30 mouse cellular contexts compared by ENCODE assay signal in the genomic region with DNA sequence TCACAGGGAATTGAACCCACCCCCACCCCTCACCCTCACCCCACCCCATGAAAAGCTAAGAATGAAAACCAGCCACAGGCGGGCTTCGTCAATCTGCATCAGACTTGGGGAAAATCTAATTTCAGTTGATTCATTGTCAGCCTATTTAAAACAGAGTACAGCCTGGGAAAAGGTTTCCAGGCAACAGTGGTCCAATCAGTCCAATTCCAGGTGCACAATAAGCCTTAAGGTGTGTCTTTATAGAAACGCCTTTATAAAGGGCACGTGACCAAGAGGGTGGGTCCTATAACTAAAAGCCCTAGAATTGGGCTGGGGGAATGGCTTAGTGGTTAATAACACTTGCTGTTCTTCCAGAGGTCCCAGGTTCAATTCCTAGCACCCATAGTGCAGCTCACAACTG. TPM values are rescaled to one million over a fixed set of nuclear protein-coding genes. Genes with fewer than 3 reads are reported as not detected.
DNase-seq lines count a peak whose midpoint lies in the region; ATAC-seq and TF ChIP-seq lines count a peak whose summit lies in the region.
"Had no signal": no experiment of that assay in that cellular context is flagged by ENCODE, and none has a peak within 500 bp of the region (broad histone marks: within the 10 kb centered on the region; RNA-seq: fewer than 3 reads in every experiment).

No protein-coding gene starts in this region.

- no peak for TF ChIP-seq CTCF in forebrain, postnatal 0 days (IDR thresholded peaks at IDR 0.05; ENCODE audit: low read depth)

- WGBS in forebrain, postnatal 0 days, result 38% methylated on average over 4 of the region's 4 CpGs
- WGBS in forebrain, embryonic 14.5 days, result 43% methylated on average over 4 of the region's 4 CpGs
- WGBS in intestine, embryonic 15.5 days, result 58% methylated on average over 4 of the region's 4 CpGs

- no peak; the same call in 1 of the 2 replicates for ATAC-seq in forebrain, postnatal 0 days
- ATAC-seq in forebrain, embryonic 14.5 days, result no peak
- no peak for ATAC-seq in intestine, embryonic 15.5 days
- ATAC-seq: forebrain, embryonic 15.5 days; hindbrain, embryonic 16.5 days; intestine, embryonic 16.5 days had no signal

- no peak overlapping the region for H3K4me2 ChIP-seq in forebrain, postnatal 0 days (ENCODE audit: low read depth)
- no peak overlapping the region for H3K4me2 ChIP-seq in forebrain, embryonic 14.5 days (ENCODE audit: low read length)
- H3K4me2 ChIP-seq in intestine, embryonic 15.5 days (replicated peaks), result no peak overlapping the region
- H3K4me2 ChIP-seq: embryonic facial prominence, embryonic 12.5 days; embryonic facial prominence, embryonic 15.5 days; forebrain, embryonic 15.5 days; heart, embryonic 11.5 days; hindbrain, embryonic 12.5 days had no signal

- no peak overlapping the region for H3K27ac ChIP-seq in forebrain, postnatal 0 days (ENCODE audit: low read depth, low read length)
- H3K27ac ChIP-seq in forebrain, embryonic 14.5 days (ENCODE audit: low read depth, low read length), result no peak overlapping the region
- no peak overlapping the region for H3K27ac ChIP-seq in intestine, embryonic 15.5 days
- H3K27ac ChIP-seq: embryonic facial prominence, embryonic 12.5 days; embryonic facial prominence, embryonic 15.5 days; forebrain, embryonic 15.5 days; hindbrain, embryonic 12.5 days had no signal

- H3K27me3 ChIP-seq in forebrain, postnatal 0 days (ENCODE audit: insufficient read depth, low read length), result no peaks in the 10 kb centered on the region
- no peaks in the 10 kb centered on the region for H3K27me3 ChIP-seq in forebrain, embryonic 14.5 days (replicated peaks; ENCODE audit: control insufficient read depth, insufficient read depth, low read length)
- no peaks in the 10 kb centered on the region for H3K27me3 ChIP-seq in intestine, embryonic 15.5 days (replicated peaks)
- H3K27me3 ChIP-seq: embryonic facial prominence, embryonic 12.5 days; forebrain, embryonic 15.5 days had no signal

- no peak overlapping the region for H3K9ac ChIP-seq in forebrain, postnatal 0 days
- H3K9ac ChIP-seq in forebrain, embryonic 14.5 days (ENCODE audit: low read length), result no peak overlapping the region
- H3K9ac ChIP-seq in intestine, embryonic 15.5 days, result no peak overlapping the region
- H3K9ac ChIP-seq: embryonic facial prominence, embryonic 12.5 days; embryonic facial prominence, embryonic 15.5 days; forebrain, embryonic 15.5 days; hindbrain, embryonic 12.5 days had no signal

- DNase-seq in forebrain, postnatal 0 days, result peak; percentile 13
- DNase-seq in forebrain, embryonic 14.5 days (ENCODE audit: low spot score), result no peak
- DNase-seq in ES-CJ7 (ENCODE audit: low read depth, low spot score) (peak; percentile 76), ZHBTc4 (ENCODE audit: low read depth, low spot score) (peak; percentile 57)
- DNase-seq in gastrocnemius, postnatal 14 days, result no peak
- DNase-seq: adrenal gland, postnatal 10 days; adrenal gland, postnatal 36 days; cerebellum, adult 18-20 months; cerebellum, adult 9-10 months; cerebellum, postnatal 14 days; gastrocnemius, postnatal 10 days; heart, adult 11 months had no signal

- intact Hi-C loops in gastrocnemius, postnatal 14 days (cut with DNase I; ENCODE audit: low total_unique reads), result no loop called here

- H3K36me3 ChIP-seq in forebrain, postnatal 0 days (ENCODE audit: insufficient read depth), result no peaks in the 10 kb centered on the region
- no peaks in the 10 kb centered on the region for H3K36me3 ChIP-seq in forebrain, embryonic 14.5 days (ENCODE audit: control insufficient read depth, insufficient read depth, low read length)
- no peaks in the 10 kb centered on the region for H3K36me3 ChIP-seq in intestine, embryonic 15.5 days
- H3K36me3 ChIP-seq: embryonic facial prominence, embryonic 12.5 days; embryonic facial prominence, embryonic 15.5 days; forebrain, embryonic 15.5 days; G1E; hindbrain, embryonic 12.5 days had no signal

- H3K4me1 ChIP-seq in forebrain, postnatal 0 days (ENCODE audit: insufficient read depth), result no peaks in the 10 kb centered on the region
- H3K4me1 ChIP-seq in forebrain, embryonic 14.5 days (ENCODE audit: control insufficient read depth, insufficient read depth, low read length), result no peaks in the 10 kb centered on the region
- peaks cover 5% of the 10 kb centered on the region; the same call in 1 of the 2 replicates for H3K4me1 ChIP-seq in intestine, embryonic 15.5 days (replicated peaks)
- H3K4me1 ChIP-seq: embryonic facial prominence, embryonic 15.5 days had no signal

- no peak overlapping the region for H3K4me3 ChIP-seq in forebrain, postnatal 0 days (ENCODE audit: low read depth, low read length)
- H3K4me3 ChIP-seq in forebrain, embryonic 14.5 days (ENCODE audit: low read depth, low read length), result no peak overlapping the region
- no peak overlapping the region for H3K4me3 ChIP-seq in intestine, embryonic 15.5 days (replicated peaks)
- H3K4me3 ChIP-seq: embryonic facial prominence, embryonic 12.5 days; embryonic facial prominence, embryonic 15.5 days; forebrain, embryonic 15.5 days; hindbrain, embryonic 12.5 days had no signal

- H3K9me3 ChIP-seq in forebrain, postnatal 0 days (ENCODE audit: low read length), result no peaks in the 10 kb centered on the region
- no peaks in the 10 kb centered on the region for H3K9me3 ChIP-seq in forebrain, embryonic 14.5 days (replicated peaks; ENCODE audit: control insufficient read depth, low read length)
- H3K9me3 ChIP-seq in intestine, embryonic 15.5 days, result no peaks in the 10 kb centered on the region
- H3K9me3 ChIP-seq: embryonic facial prominence, embryonic 12.5 days; embryonic facial prominence, embryonic 15.5 days; forebrain, embryonic 15.5 days; G1E; hindbrain, embryonic 12.5 days had no signal

RNA-seq across cellular contexts. Expression of gene Ccdc113, which starts 1.7 kb away (rescaled TPM):
- 3.4 and 3.7 TPM in 2 replicates for total RNA-seq in forebrain, postnatal 0 days (2014; rRNA removed)
- 3.3 and 5.3 TPM in 2 replicates for polyA plus RNA-seq in forebrain, postnatal 0 days (2015; fragmentation: Nextera tagmentation; extraction: Ambion mirVana)
- 1.9 and 2.2 TPM in 2 replicates for polyA plus RNA-seq in forebrain, embryonic 14.5 days (2014; fragmentation: Nextera tagmentation; extraction: Ambion mirVana)
- polyA plus RNA-seq in intestine, embryonic 15.5 days (2015; fragmentation: Nextera tagmentation; extraction: Ambion mirVana), result 0.18 and 0.21 TPM in 2 replicates
- total RNA-seq in gastrocnemius, postnatal 14 days (2021), result not detected
- total RNA-seq: G1E; gastrocnemius, adult 18-20 months; heart, adult 8-10 months; heart, postnatal 25 days; hematopoietic stem cell, adult 5-6 weeks had no signal
- polyA plus RNA-seq: forebrain, embryonic 11.5 days; G1E; intestine, embryonic 16.5 days had no signal

RNA-seq across cellular contexts. Expression of gene Csnk2a2, which starts 42.4 kb away (rescaled TPM):
- 26.7 TPM in 2 replicates for total RNA-seq in forebrain, postnatal 0 days (2014; rRNA removed)
- 7.7 and 9.9 TPM in 2 replicates for polyA plus RNA-seq in forebrain, postnatal 0 days (2015; fragmentation: Nextera tagmentation; extraction: Ambion mirVana)
- polyA plus RNA-seq in forebrain, embryonic 14.5 days (2014; fragmentation: Nextera tagmentation; extraction: Ambion mirVana), result 14.3 and 15.5 TPM in 2 replicates
- polyA plus RNA-seq in intestine, embryonic 15.5 days (2015; fragmentation: Nextera tagmentation; extraction: Ambion mirVana), result 10.5 and 11.5 TPM in 2 replicates
- total RNA-seq in gastrocnemius, postnatal 14 days (2021), result 10 to 100 TPM; 22.4 to 30.3 TPM

RNA-seq across cellular contexts. Expression of gene Prss54, which starts 43.9 kb away (rescaled TPM):
- 0.38 TPM in 1 of 2 replicates, not detected in the other for total RNA-seq in forebrain, postnatal 0 days (2014; rRNA removed)
- not detected in 2 replicates for polyA plus RNA-seq in forebrain, postnatal 0 days (2015; fragmentation: Nextera tagmentation; extraction: Ambion mirVana)
- polyA plus RNA-seq in forebrain, embryonic 14.5 days (2014; fragmentation: Nextera tagmentation; extraction: Ambion mirVana), result not detected in 2 replicates
- not detected in 2 replicates for polyA plus RNA-seq in intestine, embryonic 15.5 days (2015; fragmentation: Nextera tagmentation; extraction: Ambion mirVana)
- not detected for total RNA-seq in gastrocnemius, postnatal 14 days (2021)
- total RNA-seq: adrenal gland, adult 18-20 months; adrenal gland, postnatal 10 days; adrenal gland, postnatal 36 days; gastrocnemius, adult 18-20 months; gastrocnemius, postnatal 10 days; gastrocnemius, postnatal 4 days; heart, adult 8-10 months; heart, postnatal 25 days; hematopoietic stem cell, adult 5-6 weeks had no signal
- polyA plus RNA-seq: embryonic facial prominence, embryonic 12.5 days; embryonic facial prominence, embryonic 15.5 days; forebrain, embryonic 11.5 days; forebrain, embryonic 15.5 days; G1E; heart, embryonic 11.5 days; heart, embryonic 14.5 days; heart, postnatal 0 days; hindbrain, embryonic 12.5 days; hindbrain, embryonic 16.5 days; intestine, embryonic 16.5 days had no signal

Comparison
In these comparisons a context has a peak if more than half of its experiments do, and no peak if none do; other contexts are left out.
1. DNase-seq: peak in forebrain, postnatal 0 days (single experiment), ES-CJ7 (single experiment) and ZHBTc4 (single experiment); none in forebrain, embryonic 14.5 days (single experiment) and gastrocnemius, postnatal 14 days (single experiment).